Mouse (Mus musculus) olfactory bulb, adult 2 months (tissue): ENCODE data around the gene Iqgap2. TPM values are rescaled to one million over a fixed set of nuclear protein-coding genes. Genes with fewer than 3 reads are reported as not detected.

Experiments
- H3K27ac ChIP-seq: fragments of 200-500 bp; 2 replicates; pipeline ENCODE4 v1.5.1; 2012; ENCODE audit warnings: low read depth, low read length; ENCODE audit not compliant: insufficient read depth
- H3K4me1 ChIP-seq: fragments of 200-500 bp; 2 replicates; pipeline ENCODE4 v1.6.1; 2012; ENCODE audit warnings: low read length; ENCODE audit not compliant: control insufficient read depth, insufficient read depth
- H3K4me3 ChIP-seq: fragments of 200-500 bp; 2 replicates; pipeline ENCODE4 v1.5.1; 2012; ENCODE audit warnings: mild to moderate bottlenecking, low read depth, low read length, moderate library complexity; ENCODE audit not compliant: insufficient read depth
- CTCF ChIP-seq: fragments of 200-500 bp; IDR thresholded peaks from 2 replicates; pipeline ENCODE4 v1.5.1; 2012; ENCODE audit warnings: low read depth, mild to moderate bottlenecking, low read length, moderate library complexity; ENCODE audit not compliant: insufficient read depth
- POLR2A ChIP-seq: fragments of 200-500 bp; IDR thresholded peaks from 2 replicates; pipeline ENCODE4 v1.6.1; 2012; ENCODE audit warnings: mild to moderate bottlenecking, low read depth, low read length, moderate library complexity; ENCODE audit not compliant: insufficient read depth
- WGBS: fragments of 180-500 bp; shearing (Covaris S2); methylation state at CpG from one replicate; pipeline ENCODE4 v1.1.7; 2018; 5-methylcytosine and 5-hydroxymethylcytosine counted together
- polyA plus RNA-seq: library from polyadenylated mRNA; stranded (reverse); fragments of >200 nt; gene quantifications from 2 replicates; pipeline ENCODE4 v1.2.4, GENCODE M21; 2012; ENCODE audit warnings: low replicate concordance; ENCODE audit not compliant: missing spikeins, insufficient read depth, insufficient read length

Gene Iqgap2
- polyA plus RNA-seq: not detected in 2 replicates

- no peak for TF ChIP-seq CTCF
- TF ChIP-seq POLR2A: no peak
- 1% methylated on average over 48 of the region's 48 CpGs for WGBS
- no peak within 1 kb of the TSS for H3K27ac ChIP-seq
- peaks cover 14% of the 10 kb centered on the region for H3K4me1 ChIP-seq
- peak within 1 kb of the TSS; percentile 56 for H3K4me3 ChIP-seq
These were observed at the start of gene Iqgap2 for GRCm38 (mm10) chr13:95891491-95891925. Gene Iqgap2, minus strand, starts transcription at chr13:95891922.

DNA sequence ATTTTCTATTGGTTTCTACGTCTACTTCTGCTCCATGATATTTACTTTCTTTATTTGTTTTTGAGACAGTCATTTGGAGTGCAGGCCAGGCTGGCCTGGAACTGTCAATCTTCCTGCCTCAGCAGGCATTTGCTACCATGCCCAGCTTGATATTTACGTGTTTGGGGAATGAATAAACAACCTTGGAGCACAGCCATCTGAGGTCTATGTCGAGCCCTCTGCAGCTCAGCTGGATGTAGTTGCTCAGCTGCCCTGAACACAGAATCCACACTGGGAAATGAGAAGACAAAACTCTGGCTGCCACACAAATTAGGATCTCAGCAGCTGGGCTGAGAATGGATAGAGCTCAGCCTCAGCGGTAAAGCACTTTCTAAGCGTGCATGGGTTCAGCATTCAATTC is 49.1 kb upstream of the Iqgap2 start:
- TF ChIP-seq POLR2A (no peak), CTCF (no peak)
- H3K4me3 ChIP-seq: no peak overlapping the region
- no peak overlapping the region for H3K27ac ChIP-seq
- H3K4me1 ChIP-seq: no peaks in the 10 kb centered on the region; the same call in 1 of the 2 replicates
- 51% methylated on average over 5 of the region's 5 CpGs for WGBS

DNA sequence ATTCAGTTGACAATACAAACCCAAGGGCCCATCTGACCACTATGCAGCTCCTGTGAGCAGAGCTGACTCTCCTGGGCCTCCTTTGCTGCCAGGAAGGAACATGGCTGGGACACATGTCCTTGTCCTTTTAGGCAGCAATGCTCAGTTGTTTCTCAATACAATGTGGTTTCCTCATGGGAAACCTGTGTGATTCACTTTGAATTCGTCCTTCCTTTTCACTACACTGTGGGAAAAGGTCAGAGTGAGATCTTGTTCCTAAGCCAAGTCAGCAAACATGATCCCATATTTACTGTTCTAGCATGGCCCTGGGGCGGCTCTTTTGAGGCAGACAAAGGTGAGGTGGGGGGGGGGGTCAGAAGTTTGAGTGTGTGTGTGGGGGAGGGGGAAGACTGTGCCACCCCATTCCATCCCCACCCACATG is 32.5 kb upstream of the Iqgap2 start:
- WGBS: 74% methylated on average over 2 of the region's 2 CpGs
- Histone ChIP-seq H3K27ac (no peak overlapping the region), H3K4me3 (no peak overlapping the region), H3K4me1 (no peaks in the 10 kb centered on the region)
- no peak for TF ChIP-seq POLR2A
- no peak for TF ChIP-seq CTCF

DNA sequence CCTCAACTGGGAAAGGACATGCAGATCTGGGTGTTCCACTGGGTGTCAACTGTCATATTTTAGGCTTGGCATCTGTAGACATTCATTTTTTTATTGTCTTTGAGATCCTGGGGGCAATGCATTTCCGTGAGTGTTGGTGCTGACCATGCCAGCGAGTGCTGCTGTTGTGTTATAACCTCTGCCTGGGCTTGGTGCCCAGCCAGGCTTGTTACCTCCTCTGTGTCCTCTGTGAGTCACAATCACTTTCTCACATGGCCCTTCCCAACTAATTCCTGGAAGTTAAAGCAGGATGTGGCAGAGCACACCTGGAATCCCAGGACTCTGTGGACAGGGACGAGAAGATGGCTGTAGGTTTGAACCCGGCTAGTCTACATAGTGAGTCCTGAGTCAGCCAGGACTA is 30.9 kb upstream of the Iqgap2 start:
- Histone ChIP-seq H3K27ac (no peak overlapping the region), H3K4me1 (no peaks in the 10 kb centered on the region), H3K4me3 (no peak overlapping the region)
- no peak for TF ChIP-seq POLR2A
- no peak for TF ChIP-seq CTCF
- 89% methylated on average over 4 of the region's 4 CpGs for WGBS

DNA sequence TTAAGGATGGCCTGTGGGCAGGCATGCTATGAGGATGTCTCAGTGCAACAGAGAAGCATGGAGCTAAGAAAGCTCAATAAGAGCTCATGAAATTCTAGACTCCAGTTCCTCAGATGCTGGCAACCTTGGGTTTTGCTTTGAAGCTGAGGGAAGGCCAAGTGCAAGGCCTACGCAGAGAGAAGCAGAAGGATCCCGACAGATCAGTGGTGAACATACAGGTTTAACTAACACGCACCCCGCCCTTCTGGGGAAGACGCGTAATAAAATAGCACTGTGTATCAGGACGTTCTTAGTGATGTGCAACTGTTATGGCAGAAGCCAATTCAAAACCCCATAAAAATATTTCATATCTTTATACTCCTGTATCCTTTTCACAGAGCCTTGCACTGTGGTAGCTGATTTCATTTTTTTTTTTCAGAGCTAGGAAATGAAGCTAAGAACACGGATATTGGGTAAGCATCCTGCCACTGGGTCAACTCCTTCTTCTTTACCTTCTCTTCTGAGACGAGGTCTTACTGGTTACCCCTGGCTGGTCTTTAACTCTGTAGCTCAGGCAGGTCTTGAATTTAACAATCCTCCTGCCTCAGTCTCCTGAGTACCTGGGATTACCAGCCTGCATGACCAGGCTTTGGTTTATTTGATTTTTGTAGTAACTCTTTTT is 27.0 kb upstream of the Iqgap2 start:
- H3K27ac ChIP-seq: no peak overlapping the region
- H3K4me1 ChIP-seq: no peaks in the 10 kb centered on the region
- TF ChIP-seq CTCF: no peak
- TF ChIP-seq POLR2A: no peak
- WGBS: 97% methylated on average over 9 of the region's 9 CpGs
- H3K4me3 ChIP-seq: no peak overlapping the region

- WGBS: 84% methylated on average over 2 of the region's 2 CpGs
- no peak overlapping the region for H3K27ac ChIP-seq
These were observed 21.3 kb upstream of the Iqgap2 start for GRCm38 (mm10) chr13:95913046-95913406.

DNA sequence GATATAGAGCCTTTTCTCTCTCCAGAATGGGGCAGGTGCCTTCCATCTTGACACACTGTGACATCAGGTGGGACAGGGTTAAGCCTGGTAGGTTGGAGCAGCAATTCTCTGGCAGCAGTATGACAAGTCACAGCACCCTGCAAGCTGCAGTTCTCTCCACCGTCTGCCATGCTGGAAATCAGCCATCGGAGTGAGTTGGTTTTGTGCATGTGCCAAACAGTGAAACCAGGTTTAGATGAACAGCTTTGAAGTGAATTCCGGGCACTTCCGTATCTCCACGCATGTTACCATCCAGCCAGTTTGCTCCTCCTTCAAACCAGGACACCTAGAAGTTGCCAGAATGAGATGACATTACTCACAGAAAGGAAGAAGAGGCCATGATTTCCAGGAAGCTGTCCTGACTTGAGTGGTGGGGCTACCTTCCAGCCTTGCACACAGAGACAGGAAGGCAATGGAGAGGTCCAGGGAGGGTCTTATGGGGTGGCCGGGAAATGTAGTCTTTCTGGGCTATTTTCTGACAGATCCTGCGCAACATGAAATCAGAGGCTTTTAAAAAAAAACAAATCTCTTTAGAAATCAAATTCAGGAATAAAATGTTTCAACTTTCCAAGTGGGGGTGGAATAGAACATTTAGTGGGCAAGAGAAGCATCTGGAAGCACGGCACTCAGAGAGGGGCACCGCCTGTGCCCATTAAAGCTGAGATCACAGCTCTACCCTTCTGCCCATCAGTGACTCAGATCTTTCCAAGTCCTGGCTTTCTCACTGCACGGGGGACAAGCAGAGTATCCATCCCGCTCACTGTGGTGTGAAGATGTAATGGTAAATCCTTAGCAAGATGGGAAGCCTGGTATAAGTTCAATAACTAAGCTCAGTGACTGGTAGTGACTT is 20.7 kb upstream of the Iqgap2 start:
- WGBS: 70% methylated on average over 11 of the region's 11 CpGs
- no peaks in the 10 kb centered on the region for H3K4me1 ChIP-seq
- no peak overlapping the region for H3K4me3 ChIP-seq
- no peak overlapping the region for H3K27ac ChIP-seq
- no peak for TF ChIP-seq POLR2A
- no peak for TF ChIP-seq CTCF

More at GRCm38 (mm10) chr13:95913046-95913406, 21.3 kb upstream of the Iqgap2 start:
- no peaks in the 10 kb centered on the region for H3K4me1 ChIP-seq
- H3K4me3 ChIP-seq: no peak overlapping the region
- TF ChIP-seq CTCF: no peak
- TF ChIP-seq POLR2A: no peak

DNA sequence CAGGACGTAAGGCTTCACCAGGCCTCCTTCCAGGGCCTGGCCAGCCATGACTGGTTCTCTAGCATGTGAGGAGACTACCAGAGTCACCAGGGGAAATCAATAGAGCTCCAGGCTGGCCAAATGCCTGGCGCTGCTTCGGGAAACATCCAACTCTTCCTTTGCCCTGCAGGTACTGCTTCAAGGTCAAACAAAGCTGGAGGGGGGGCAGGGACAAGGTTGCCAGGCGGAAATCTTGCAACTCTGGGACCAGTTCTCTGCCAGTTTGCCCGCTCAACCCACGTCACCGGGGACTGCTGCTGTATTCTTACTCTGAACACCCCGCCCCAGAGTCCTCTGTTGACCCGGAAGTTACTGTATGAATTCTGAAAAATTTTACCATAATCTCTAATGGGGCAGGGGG is 18.5 kb upstream of the Iqgap2 start:
- Histone ChIP-seq H3K4me3 (no peak overlapping the region), H3K27ac (no peak overlapping the region), H3K4me1 (no peaks in the 10 kb centered on the region)
- WGBS: 91% methylated on average over 9 of the region's 9 CpGs
- no peak for TF ChIP-seq CTCF
- TF ChIP-seq POLR2A: no peak

DNA sequence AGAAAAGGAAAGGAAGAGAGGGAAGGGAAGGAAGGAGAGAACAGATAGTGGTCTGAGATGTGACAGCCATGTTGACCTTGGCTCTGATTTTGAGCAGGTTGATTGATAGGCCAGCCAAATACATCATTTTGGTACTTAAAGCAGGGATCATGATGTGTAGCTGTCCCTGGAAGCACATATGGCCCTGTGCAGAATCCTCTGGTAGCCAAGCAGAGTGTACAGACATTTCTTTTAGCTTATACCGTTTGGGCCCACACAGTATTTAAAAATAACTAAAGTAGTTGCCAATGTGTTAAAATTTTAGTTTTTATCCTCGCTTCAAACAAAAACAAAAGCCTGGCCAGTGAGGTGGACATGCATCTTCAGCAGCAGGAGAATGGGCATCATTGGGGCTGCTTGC is 17.5 kb upstream of the Iqgap2 start:
- H3K4me3 ChIP-seq: no peak overlapping the region
- no peak overlapping the region for H3K27ac ChIP-seq
- no peak for TF ChIP-seq CTCF
- TF ChIP-seq POLR2A: no peak
- H3K4me1 ChIP-seq: no peaks in the 10 kb centered on the region
- 74% methylated on average over 2 of the region's 2 CpGs for WGBS
